Mouse (Mus musculus) kidney, postnatal 0 days (tissue): Measurements from ENCODE around the gene Adgrf2. TPM values are rescaled to one million over a fixed set of nuclear protein-coding genes. Genes with fewer than 3 reads are reported as not detected.

Experiments used
- ATAC-seq: fragments of 200-750 bp; cut with Nextera tagmentation; replicated peaks from 2 replicates; pipeline ENCODE4 v1.8.0; 2017; ENCODE audit warnings: low read depth, moderate number of reproducible peaks, moderate TSS enrichment, moderate library complexity; ENCODE audit not compliant: low FRiP score
- DNase-seq: peaks from one replicate; pipeline ENCODE4 v3.0.0-alpha.2; 2016; ENCODE audit warnings: low spot score
- H3K27ac ChIP-seq: fragments of 300-500 bp; sonication (generic); 2 replicates; pipeline ENCODE4 v1.5.1; 2014; ENCODE audit warnings: mild to moderate bottlenecking
- H3K27me3 ChIP-seq: fragments of 300-500 bp; sonication (generic); 2 replicates; pipeline ENCODE4 v1.6.1; 2014; ENCODE audit warnings: low read length, mixed read lengths; ENCODE audit not compliant: insufficient read depth
- H3K36me3 ChIP-seq: fragments of 300-500 bp; sonication (generic); 2 replicates; pipeline ENCODE4 v1.6.1; 2014; ENCODE audit warnings: low read length, mixed read lengths; ENCODE audit not compliant: insufficient read depth
- H3K4me1 ChIP-seq: fragments of 300-500 bp; sonication (generic); replicated peaks from 2 replicates; pipeline ENCODE4 v1.6.1; 2014; ENCODE audit warnings: antibody characterized with exemption, low read length, mixed read lengths; ENCODE audit not compliant: insufficient read depth
- H3K4me2 ChIP-seq: fragments of 300-500 bp; sonication (generic); 2 replicates; pipeline ENCODE4 v1.6.1; 2014; ENCODE audit warnings: mild to moderate bottlenecking, low read length, moderate library complexity, mixed read lengths
- H3K4me3 ChIP-seq: fragments of 300-500 bp; sonication (generic); replicated peaks from 2 replicates; pipeline ENCODE4 v1.5.1; 2014; ENCODE audit warnings: low read depth, low read length
- H3K9ac ChIP-seq: fragments of 300-500 bp; sonication (generic); 2 replicates; pipeline ENCODE4 v1.6.1; 2014; ENCODE audit warnings: low read depth, low read length
- H3K9me3 ChIP-seq: fragments of 300-500 bp; sonication (generic); replicated peaks from 2 replicates; pipeline ENCODE4 v1.6.1; 2016; ENCODE audit warnings: low read length, inconsistent platforms, mixed read lengths
- CTCF ChIP-seq: IDR thresholded peaks from 2 replicates; pipeline ENCODE4 v1.5.1; 2016; ENCODE audit warnings: antibody characterized with exemption, low read depth, mild to moderate bottlenecking, moderate library complexity
- WGBS: fragments of 180-500 bp; shearing (Covaris S2); extraction: QIAGEN DNeasy Blood & Tissue Kit; methylation state at CpG from one replicate; pipeline ENCODE4 v1.1.7; 2014; 5-methylcytosine and 5-hydroxymethylcytosine counted together
- polyA plus RNA-seq: library from polyadenylated mRNA; unstranded; fragments of >200 nt; fragmentation: Nextera tagmentation; extraction: Ambion mirVana; gene quantifications from 2 replicates; pipeline ENCODE4 v1.2.1, GENCODE M21; 2015

The Adgrf2 gene
- 0.09 and 0.10 TPM in 2 replicates for polyA plus RNA-seq

GRCm38 (mm10) chr17:42741801-42742217 is at the start of gene Adgrf2:
Adgrf2 (minus strand) TSS chr17:42742179.
- Histone ChIP-seq H3K4me1 (no peaks in the 10 kb centered on the region), H3K9ac (no peak within 1 kb of the TSS), H3K27ac (no peak within 1 kb of the TSS), H3K36me3 (no peaks in the 10 kb centered on the region), H3K4me2 (peak within 1 kb of the TSS; percentile 27; the same call in 1 of the 2 replicates), H3K4me3 (no peak within 1 kb of the TSS), H3K9me3 (no peaks in the 10 kb centered on the region), H3K27me3 (no peaks in the 10 kb centered on the region)
- ATAC-seq (no peak), DNase-seq (peak; percentile 60)
- WGBS, result 17% methylated on average over 7 of the region's 7 CpGs
- TF ChIP-seq CTCF, result no peak

- H3K9ac ChIP-seq, result no peak overlapping the region
- ATAC-seq (no peak), DNase-seq (no peak)
- no peak overlapping the region for H3K4me3 ChIP-seq
- no peak for TF ChIP-seq CTCF
- H3K27me3 ChIP-seq, result no peaks in the 10 kb centered on the region
- WGBS, result 84% methylated on average over 1 of the region's 1 CpGs
- no peak overlapping the region for H3K27ac ChIP-seq
- H3K36me3 ChIP-seq, result 0 out of 2 replicates have a peak, but pooled peaks cover 8% of the 10 kb centered on the region
- no peaks in the 10 kb centered on the region for H3K4me1 ChIP-seq
- H3K9me3 ChIP-seq, result no peaks in the 10 kb centered on the region
- no peak overlapping the region for H3K4me2 ChIP-seq
Measured at GRCm38 (mm10) chr17:42790787-42791186, 48.8 kb upstream of the Adgrf2 start.

GRCm38 (mm10) chr17:42789723-42790122 is 47.7 kb upstream of the Adgrf2 start:
- ATAC-seq, result no peak
- H3K9me3 ChIP-seq, result no peaks in the 10 kb centered on the region
- H3K4me1 ChIP-seq, result no peaks in the 10 kb centered on the region
- H3K4me3 ChIP-seq, result no peak overlapping the region
- H3K27me3 ChIP-seq, result no peaks in the 10 kb centered on the region
- 62% methylated on average over 2 of the region's 2 CpGs for WGBS
- H3K9ac ChIP-seq, result no peak overlapping the region
- no peak overlapping the region for H3K4me2 ChIP-seq
- H3K36me3 ChIP-seq, result 0 out of 2 replicates have a peak, but pooled peaks cover 8% of the 10 kb centered on the region
- no peak for TF ChIP-seq CTCF
- DNase-seq, result no peak
- H3K27ac ChIP-seq, result no peak overlapping the region

- Histone ChIP-seq H3K27ac (no peak overlapping the region), H3K4me3 (no peak overlapping the region), H3K9me3 (no peaks in the 10 kb centered on the region), H3K36me3 (0 out of 2 replicates have a peak, but pooled peaks cover 8% of the 10 kb centered on the region), H3K9ac (no peak overlapping the region), H3K4me2 (no peak overlapping the region), H3K27me3 (no peaks in the 10 kb centered on the region), H3K4me1 (no peaks in the 10 kb centered on the region)
- DNase-seq (peak; percentile 16), ATAC-seq (no peak; the same call in 1 of the 2 replicates)
- no peak for TF ChIP-seq CTCF
- WGBS, result 82% methylated on average over 5 of the region's 5 CpGs
Measured at GRCm38 (mm10) chr17:42788686-42789453, 46.9 kb upstream of the Adgrf2 start.

- H3K4me3 ChIP-seq, result no peak overlapping the region
- 51% methylated on average over 7 of the region's 7 CpGs for WGBS
- H3K27me3 ChIP-seq, result no peaks in the 10 kb centered on the region
- ATAC-seq (peak; percentile 68), DNase-seq (peak; percentile 89)
- no peak overlapping the region for H3K27ac ChIP-seq
- H3K4me2 ChIP-seq, result no peak overlapping the region
- no peak overlapping the region for H3K9ac ChIP-seq
- no peaks in the 10 kb centered on the region for H3K9me3 ChIP-seq
- no peaks in the 10 kb centered on the region for H3K4me1 ChIP-seq
- peak; percentile 89 for TF ChIP-seq CTCF
- no peaks in the 10 kb centered on the region for H3K36me3 ChIP-seq
Measured at GRCm38 (mm10) chr17:42782156-42782757, 40.3 kb upstream of the Adgrf2 start.

GRCm38 (mm10) chr17:42753791-42754190 is 11.8 kb upstream of the Adgrf2 start:
- Histone ChIP-seq H3K27ac (no peak overlapping the region), H3K27me3 (no peaks in the 10 kb centered on the region), H3K36me3 (no peaks in the 10 kb centered on the region), H3K9me3 (no peaks in the 10 kb centered on the region), H3K9ac (no peak overlapping the region), H3K4me3 (no peak overlapping the region), H3K4me2 (no peak overlapping the region), H3K4me1 (no peaks in the 10 kb centered on the region)
- ATAC-seq (no peak), DNase-seq (no peak)
- 36% methylated on average over 2 of the region's 2 CpGs for WGBS
- no peak for TF ChIP-seq CTCF
